Mouse (Mus musculus) liver, embryonic 14.5 days (tissue): Measurements from ENCODE around the gene Rela. TPM values are rescaled to one million over a fixed set of nuclear protein-coding genes. Genes with fewer than 3 reads are reported as not detected.
"Not testable (repeated sequence)": the region's sequence is repeated elsewhere in the genome, so short reads cannot be mapped to it uniquely, and the experiment has no call there.

Source experiments
- ATAC-seq: fragments of 200-750 bp; cut with Nextera tagmentation; 2 replicates; pipeline ENCODE4 v1.8.0; 2017; ENCODE audit warnings: moderate number of reproducible peaks, mild to moderate bottlenecking, moderate library complexity; ENCODE audit not compliant: insufficient read depth
- DNase-seq, 3 experiments: peaks; one replicate each; pipeline ENCODE4 v3.0.0-alpha.2; 2012 to 2013; ENCODE audit warnings: low read depth in 3 of 3, low spot score in 3 of 3
- H3K27ac ChIP-seq: fragments of 300-500 bp; sonication (generic); 2 replicates; pipeline ENCODE4 v1.5.1; 2014; ENCODE audit warnings: moderate library complexity, mild to moderate bottlenecking, control low read depth, inconsistent platforms
- H3K27me3 ChIP-seq: fragments of 300-500 bp; sonication (generic); 2 replicates; pipeline ENCODE4 v1.6.1; 2014; ENCODE audit warnings: mild to moderate bottlenecking, low read length, moderate library complexity; ENCODE audit not compliant: control insufficient read depth, insufficient read depth
- H3K36me3 ChIP-seq: fragments of 300-500 bp; sonication (generic); replicated peaks from 2 replicates; pipeline ENCODE4 v1.6.1; 2014; ENCODE audit warnings: low read depth; ENCODE audit not compliant: control insufficient read depth, insufficient read depth
- H3K4me1 ChIP-seq, 2 experiments: fragments of 200-500 bp in 1 of 2; fragments of 300-500 bp in 1 of 2; sonication (generic) in 1 of 2; replicated peaks; 2 replicates each; pipeline ENCODE4 v1.6.1; 2012 to 2014; ENCODE audit warnings: antibody characterized with exemption in 1 of 2, inconsistent platforms in 1 of 2, low read length in 1 of 2; ENCODE audit not compliant: control insufficient read depth in 2 of 2, insufficient read depth in 2 of 2
- H3K4me2 ChIP-seq: fragments of 300-500 bp; sonication (generic); 2 replicates; pipeline ENCODE4 v1.6.1; 2014; ENCODE audit warnings: low read depth, mild to moderate bottlenecking, control low read depth, moderate library complexity
- H3K4me3 ChIP-seq, 2 experiments: fragments of 200-500 bp in 1 of 2; fragments of 300-500 bp in 1 of 2; sonication (generic) in 1 of 2; 2 replicates each; pipeline ENCODE4 v1.5.1; 2012 to 2014; ENCODE audit warnings: low read depth in 2 of 2, low read length in 2 of 2, mild to moderate bottlenecking in 2 of 2, control low read depth in 1 of 2, inconsistent platforms in 1 of 2, moderate library complexity in 1 of 2; ENCODE audit not compliant: insufficient read depth in 1 of 2
- H3K9ac ChIP-seq: fragments of 300-500 bp; sonication (generic); replicated peaks from 2 replicates; pipeline ENCODE4 v1.6.1; 2014; ENCODE audit warnings: mild to moderate bottlenecking, control low read depth, moderate library complexity
- H3K9me3 ChIP-seq: fragments of 300-500 bp; sonication (generic); 2 replicates; pipeline ENCODE4 v1.6.1; 2016; ENCODE audit warnings: low read length, mixed read lengths; ENCODE audit not compliant: control insufficient read depth
- CTCF ChIP-seq: IDR thresholded peaks from 2 replicates; pipeline ENCODE4 v1.5.1; 2016; ENCODE audit warnings: antibody characterized with exemption, low read depth, control low read depth
- EP300 ChIP-seq: IDR thresholded peaks from 2 replicates; pipeline ENCODE4 v1.6.1; 2016; ENCODE audit warnings: antibody characterized with exemption, low read depth
- WGBS: fragments of 180-500 bp; shearing (Covaris S2); extraction: QIAGEN DNeasy Blood & Tissue Kit; methylation state at CpG from one replicate; pipeline ENCODE4 v1.1.7; 2014; ENCODE audit not compliant: insufficient replicate concordance; 5-methylcytosine and 5-hydroxymethylcytosine counted together
- polyA plus RNA-seq, 2 experiments: library from polyadenylated mRNA; depleted of rRNA in 1 of 2; stranded (reverse) in 1 of 2; unstranded in 1 of 2; fragments of >200 nt; fragmentation: Nextera tagmentation in 1 of 2; extraction: Ambion mirVana in 1 of 2; gene quantifications; 2 replicates each; pipeline versions ENCODE4 v1.2.1 to v1.2.3; 2012 to 2014

The Rela gene
- polyA plus RNA-seq, 2 experiments, result 14.8 to 18.9 TPM

GRCm38 (mm10) chr19:5686437-5686836 lies 49.2 kb downstream of the Rela start:
- Histone ChIP-seq H3K4me1 (peaks cover 15 to 17% of the 10 kb centered on the region in 2 experiments), H3K27ac (peak overlapping the region; percentile 58), H3K36me3 (peaks cover 44% of the 10 kb centered on the region), H3K4me3 (peak overlapping the region; percentile 29 to 30), H3K9ac (peak overlapping the region; percentile 60), H3K27me3 (no peaks in the 10 kb centered on the region), H3K4me2 (peak overlapping the region; percentile 100), H3K9me3 (no peaks in the 10 kb centered on the region)
- TF ChIP-seq EP300 (no peak), CTCF (no peak)
- 48% methylated on average over 13 of the region's 13 CpGs for WGBS
- ATAC-seq, result no peak
- no peak for DNase-seq

DNA sequence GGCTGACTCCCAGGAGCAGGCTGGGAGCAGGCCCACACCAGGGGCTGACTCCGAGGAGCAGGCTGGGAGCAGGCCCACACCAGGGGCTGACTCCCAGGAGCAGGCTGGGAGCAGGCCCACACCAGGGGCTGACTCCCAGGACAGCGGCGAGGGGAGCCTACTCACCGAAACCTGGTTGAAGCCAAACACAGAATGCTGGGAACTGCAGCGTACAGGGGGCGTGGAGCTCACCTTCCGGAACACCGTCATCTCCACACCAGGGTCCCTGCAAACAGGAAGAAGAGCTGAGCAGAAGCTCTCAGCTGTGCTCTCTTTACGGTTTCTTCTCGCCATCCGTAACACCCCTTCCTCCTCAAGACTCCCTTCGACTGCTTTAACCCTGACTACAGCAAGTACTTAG lies 49.7 kb downstream of the Rela start:
- Histone ChIP-seq H3K9ac (peak overlapping the region; percentile 92; the same call in 1 of the 2 replicates), H3K36me3 (peaks cover 39% of the 10 kb centered on the region), H3K4me1 (peaks cover 17 to 19% of the 10 kb centered on the region in 2 experiments), H3K4me2 (peak overlapping the region; percentile 100), H3K27ac (peak overlapping the region; percentile 91), H3K4me3 (peak overlapping the region; percentile 93 to 98)
- DNase-seq, H3K27me3 ChIP-seq, H3K9me3 ChIP-seq, ATAC-seq: not testable (repeated sequence)
- 81% methylated on average over 12 of the region's 12 CpGs for WGBS

- peaks cover 17 to 19% of the 10 kb centered on the region in 2 experiments for H3K4me1 ChIP-seq
- H3K36me3 ChIP-seq, result peaks cover 36% of the 10 kb centered on the region
- peak overlapping the region; percentile 92 for H3K9ac ChIP-seq
- ATAC-seq (no peak), DNase-seq (no peak)
- WGBS, result 26% methylated on average over 9 of the region's 9 CpGs
- H3K9me3 ChIP-seq, result no peaks in the 10 kb centered on the region
- TF ChIP-seq CTCF (no peak), EP300 (no peak)
- H3K4me2 ChIP-seq, result peak overlapping the region; percentile 100
- H3K4me3 ChIP-seq, result peak overlapping the region; percentile 93 to 98
- peak overlapping the region; percentile 91 for H3K27ac ChIP-seq
- no peaks in the 10 kb centered on the region for H3K27me3 ChIP-seq
Observed at GRCm38 (mm10) chr19:5687738-5688137, 50.5 kb downstream of the Rela start.

GRCm38 (mm10) chr19:5688200-5689087 lies 51.2 kb downstream of the Rela start, which contains the start of the genes Map3k11 and Pcnx3:
Gene Map3k11, plus strand, starts transcription at chr19:5688742.
Gene Pcnx3, minus strand, starts transcription at chr19:5688908.
- peak within 1 kb of the TSS; percentile 92 for H3K9ac ChIP-seq
- peak; percentile 84 for ATAC-seq
- peak within 1 kb of the TSS; percentile 100 for H3K4me2 ChIP-seq
- DNase-seq, result peak; percentile 94 to 96 (median 95)
- no peaks in the 10 kb centered on the region for H3K27me3 ChIP-seq
- peaks cover 35% of the 10 kb centered on the region for H3K36me3 ChIP-seq
- peak within 1 kb of the TSS; percentile 91 for H3K27ac ChIP-seq
- H3K9me3 ChIP-seq, result no peaks in the 10 kb centered on the region
- under 1% methylated on average over 69 of the region's 69 CpGs for WGBS
- TF ChIP-seq CTCF (peak; percentile 49; the same call in 1 of the 2 replicates), EP300 (no peak)
- peaks cover 17 to 19% of the 10 kb centered on the region in 2 experiments for H3K4me1 ChIP-seq
- peak within 1 kb of the TSS; percentile 93 to 98 for H3K4me3 ChIP-seq

- under 1% methylated on average over 7 of the region's 7 CpGs for WGBS
- DNase-seq (no peak), ATAC-seq (no peak)
- peak overlapping the region; percentile 100 for H3K4me2 ChIP-seq
- H3K27me3 ChIP-seq, result no peaks in the 10 kb centered on the region
- peaks cover 17 to 19% of the 10 kb centered on the region in 2 experiments for H3K4me1 ChIP-seq
- H3K9ac ChIP-seq, result peak overlapping the region; percentile 92
- TF ChIP-seq EP300 (no peak), CTCF (no peak)
- peak overlapping the region; percentile 91 for H3K27ac ChIP-seq
- H3K36me3 ChIP-seq, result peaks cover 29% of the 10 kb centered on the region
- H3K4me3 ChIP-seq, result peak overlapping the region; percentile 93 to 98
- no peaks in the 10 kb centered on the region for H3K9me3 ChIP-seq
Observed at GRCm38 (mm10) chr19:5689088-5689428, 51.8 kb downstream of the Rela start.
